Mouse (Mus musculus) cerebral cortex, adult 2 months (tissue): ENCODE data around the gene Ntn4.

Source experiments
- whole genome bisulfite sequencing: fragments of 180-500 bp; shearing (Covaris S2); methylation state at CpG from one replicate; pipeline ENCODE4 v1.1.7; 2018; 5-methylcytosine and 5-hydroxymethylcytosine counted together

The Ntn4 gene

GRCm38 (mm10) chr10:93730514-93730913 is 90.0 kb downstream of the Ntn4 start:
- 67% methylated on average over 6 of the region's 6 CpGs for WGBS

DNA sequence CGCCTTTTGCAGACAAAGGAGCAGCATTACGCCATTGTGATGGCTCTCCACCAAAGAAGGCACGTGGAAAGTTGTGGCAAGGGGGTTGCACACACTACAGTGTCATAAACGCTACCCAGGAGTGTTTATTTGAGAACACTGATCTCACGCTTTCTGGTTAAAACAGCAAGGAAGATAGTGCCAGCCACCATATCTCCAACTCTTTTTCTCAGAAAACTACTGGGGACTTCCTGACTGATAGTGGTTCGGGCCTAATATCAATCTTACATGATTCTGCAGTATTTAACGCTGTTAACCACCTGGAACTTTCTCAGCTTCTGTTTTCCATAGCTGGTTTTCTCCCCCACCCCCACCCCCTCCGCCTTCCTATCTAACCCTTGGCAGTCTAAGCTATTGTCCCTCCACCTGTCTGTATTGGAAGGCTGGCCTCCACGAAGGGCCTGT is 90.8 kb downstream of the Ntn4 start:
- WGBS = 93% methylated on average over 9 of the region's 9 CpGs

DNA sequence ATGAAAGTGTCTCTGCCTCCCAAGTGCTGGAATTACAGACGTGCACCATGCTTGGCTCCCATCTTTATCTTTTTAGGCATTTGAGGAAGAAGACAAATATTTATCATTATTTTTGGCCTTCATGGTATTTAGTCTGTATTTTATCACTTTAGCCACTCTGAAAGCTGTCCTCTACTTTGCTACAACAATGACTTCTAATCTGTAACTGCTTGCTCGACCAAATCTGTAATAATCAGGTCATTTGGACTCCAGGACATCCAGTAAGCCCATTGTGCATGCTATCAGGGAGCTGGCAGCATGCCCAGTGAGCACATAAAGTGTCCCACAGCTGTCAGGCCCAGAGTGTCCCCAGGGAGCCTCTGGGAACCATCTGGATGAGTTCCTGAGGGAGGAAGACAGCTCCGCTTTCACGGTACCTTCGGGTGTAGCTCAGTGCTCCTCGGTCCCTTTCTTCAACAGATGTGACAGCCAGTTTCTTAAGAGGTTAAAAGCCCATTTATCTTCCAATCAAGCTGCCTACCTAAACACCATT is 95.7 kb downstream of the Ntn4 start:
- WGBS = 61% methylated on average over 6 of the region's 6 CpGs

DNA sequence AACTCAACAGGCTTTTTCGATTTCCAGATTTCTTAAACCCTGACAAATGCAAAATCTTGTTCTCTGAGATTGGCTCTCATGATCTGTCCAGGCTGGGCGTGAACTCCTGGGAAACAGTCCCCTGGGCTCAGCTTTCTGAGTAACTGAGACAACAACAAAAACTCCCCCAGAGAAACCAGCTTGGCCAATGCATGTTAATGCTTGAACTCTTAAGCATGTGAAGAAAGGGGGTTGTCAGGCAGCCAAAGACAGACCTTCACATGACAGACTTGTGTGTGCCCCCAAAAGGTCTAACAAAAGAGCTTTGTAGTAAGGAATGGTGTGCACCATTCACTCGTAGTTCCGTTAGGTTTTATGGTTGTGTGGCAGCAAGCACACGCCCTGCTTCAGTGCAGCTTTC is 96.6 kb downstream of the Ntn4 start:
- WGBS = 81% methylated on average over 5 of the region's 5 CpGs

- 61% methylated on average over 14 of the region's 14 CpGs for WGBS
These were observed 101.1 kb downstream of the Ntn4 start for GRCm38 (mm10) chr10:93741446-93742096.

DNA sequence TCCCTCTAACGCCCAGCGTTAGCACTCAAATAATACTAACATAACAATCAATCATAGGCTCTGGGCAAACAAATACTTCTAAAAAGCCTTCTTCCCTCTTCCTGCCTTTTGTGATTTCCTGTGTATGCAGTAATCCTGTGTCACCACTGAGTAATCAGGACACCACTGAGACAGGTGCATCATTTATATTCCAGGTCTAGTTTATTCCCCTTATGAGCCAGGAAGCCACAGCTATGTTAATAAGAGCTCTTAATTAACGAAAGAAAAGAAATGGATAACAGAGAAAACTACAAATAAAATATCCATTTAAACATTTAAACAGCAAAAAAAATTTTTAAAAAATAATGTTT is 101.6 kb downstream of the Ntn4 start:
- WGBS = 74% methylated on average over 3 of the region's 3 CpGs

DNA sequence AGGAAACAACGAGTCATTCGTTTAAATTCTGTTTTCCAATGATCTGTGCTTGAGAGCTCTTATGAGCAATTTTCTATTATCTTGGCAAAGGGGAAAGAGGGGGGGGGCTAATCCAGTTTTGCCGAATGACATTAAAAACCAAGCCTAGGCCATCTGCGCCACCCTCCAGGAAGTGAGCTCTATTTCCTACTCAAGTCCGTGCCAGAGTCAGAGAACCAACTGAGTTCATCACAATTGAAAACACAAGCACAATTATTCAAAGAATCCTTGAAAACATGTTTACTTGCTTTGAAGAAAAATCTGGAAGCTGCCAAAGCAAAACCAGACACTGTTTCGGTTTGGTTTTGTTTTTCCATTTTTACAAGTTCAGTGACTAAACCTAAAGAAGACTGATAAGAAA is 102.1 kb downstream of the Ntn4 start:
- 53% methylated on average over 6 of the region's 6 CpGs for WGBS

DNA sequence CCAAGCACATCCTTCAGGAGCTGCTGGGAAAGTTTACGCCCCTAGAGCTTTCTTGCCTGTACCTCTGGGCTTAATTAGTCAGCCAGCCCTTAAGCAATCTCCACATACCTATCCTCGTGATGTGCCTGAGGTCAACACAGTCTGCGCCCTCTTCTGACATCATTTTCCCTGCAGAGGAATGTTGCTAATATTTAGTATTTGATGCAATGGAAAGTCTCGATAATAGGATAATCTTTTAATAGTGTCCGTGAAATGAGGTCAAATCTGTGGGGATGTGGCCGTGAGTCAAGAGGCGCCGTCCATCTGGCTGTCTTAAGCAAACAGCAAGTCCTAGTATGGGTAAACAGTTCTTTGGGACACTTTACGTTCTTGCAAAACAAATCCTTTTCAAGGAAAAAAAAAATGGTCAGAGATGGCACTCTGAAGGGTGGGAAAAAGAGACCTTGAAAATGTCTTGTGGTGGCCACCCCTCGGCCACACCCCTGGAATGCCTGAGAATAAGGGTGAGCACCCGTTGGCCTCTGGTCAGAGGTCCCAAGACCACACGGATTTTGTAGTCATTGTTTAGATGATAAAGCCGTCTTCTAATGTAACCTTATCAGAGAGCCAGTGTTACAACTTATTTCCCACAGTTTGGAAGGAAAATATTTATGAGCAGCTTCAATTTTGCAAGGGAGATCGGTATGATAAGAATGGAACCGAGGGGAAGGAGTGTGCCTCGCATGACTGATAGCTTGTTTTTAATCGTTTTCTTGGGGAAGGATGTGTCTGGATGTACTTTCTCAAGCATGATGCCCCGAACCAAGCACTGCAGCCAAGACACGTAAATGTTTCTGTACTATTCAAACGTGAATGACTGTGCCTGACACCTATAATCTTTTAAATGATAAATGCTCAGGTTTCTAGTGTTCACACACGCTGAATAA is 109.0 kb downstream of the Ntn4 start:
- WGBS = 84% methylated on average over 21 of the region's 21 CpGs

DNA sequence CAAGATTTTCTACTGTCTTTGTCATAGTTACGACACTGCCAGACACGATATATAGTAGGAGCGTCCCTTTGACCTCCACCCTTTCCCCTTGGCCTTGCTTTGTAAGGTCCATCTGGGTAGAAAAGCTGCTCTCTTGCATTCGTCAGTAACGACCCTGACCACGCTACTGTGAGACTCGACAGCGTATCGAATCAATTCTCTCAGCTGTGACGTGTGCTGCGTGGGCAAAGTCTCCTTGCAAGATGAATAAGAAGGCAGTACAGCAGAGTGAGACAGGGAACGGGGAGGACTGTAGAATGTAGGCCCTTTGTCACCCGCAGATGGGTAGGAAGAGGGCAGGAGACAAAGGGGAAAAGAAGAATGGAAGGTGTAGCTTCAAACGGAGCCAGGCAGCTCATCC is 110.8 kb downstream of the Ntn4 start:
- 87% methylated on average over 14 of the region's 14 CpGs for WGBS

- 80% methylated on average over 13 of the region's 13 CpGs for WGBS
These were observed 113.4 kb downstream of the Ntn4 start for GRCm38 (mm10) chr10:93753711-93754391.

DNA sequence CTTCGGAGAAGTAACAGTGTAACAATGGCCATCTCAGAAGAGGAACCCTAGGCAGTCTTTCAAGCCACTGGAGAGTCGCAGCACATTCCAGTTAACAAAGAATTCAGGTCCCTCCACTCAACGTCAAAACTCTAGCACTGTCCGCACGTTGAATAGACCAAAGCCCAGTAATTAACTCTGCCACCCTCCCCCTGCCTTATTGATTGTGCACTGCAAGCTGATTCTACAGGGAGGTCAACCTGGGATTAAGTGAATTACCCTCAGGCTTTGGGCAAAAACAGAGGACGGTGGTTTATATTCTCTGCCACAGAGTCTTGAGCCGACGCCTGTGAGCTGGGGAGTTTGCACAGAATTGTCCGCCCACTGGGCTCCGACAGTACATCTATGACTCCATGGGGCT is 115.7 kb downstream of the Ntn4 start:
- 62% methylated on average over 10 of the region's 10 CpGs for WGBS

GRCm38 (mm10) chr10:93759644-93760043 is 119.2 kb downstream of the Ntn4 start:
- WGBS = 56% methylated on average over 4 of the region's 4 CpGs

GRCm38 (mm10) chr10:93760429-93760828 is 119.9 kb downstream of the Ntn4 start:
- 61% methylated on average over 5 of the region's 5 CpGs for WGBS

- 47% methylated on average over 5 of the region's 5 CpGs for whole genome bisulfite sequencing
These were observed 122.6 kb downstream of the Ntn4 start for GRCm38 (mm10) chr10:93763074-93763473.

DNA sequence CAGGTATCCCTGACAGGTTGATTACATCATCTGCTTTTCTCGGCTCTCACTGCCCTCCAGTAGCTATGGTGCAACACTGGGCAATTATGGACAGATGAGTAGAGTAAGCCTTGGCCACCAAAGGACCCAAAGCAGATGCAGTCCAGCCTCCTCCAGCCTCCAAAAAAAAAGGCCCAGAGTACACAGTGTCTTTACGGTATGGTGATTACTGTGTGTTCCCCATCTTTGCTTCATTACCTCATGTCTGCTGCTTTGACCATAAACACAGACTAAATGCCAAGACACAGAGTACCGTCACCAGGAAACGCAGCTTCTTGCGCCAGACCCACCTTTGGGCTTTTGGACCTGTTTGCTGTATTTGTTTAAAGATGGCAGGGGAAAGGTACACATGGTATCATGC is 125.7 kb downstream of the Ntn4 start:
- 94% methylated on average over 5 of the region's 5 CpGs for WGBS

DNA sequence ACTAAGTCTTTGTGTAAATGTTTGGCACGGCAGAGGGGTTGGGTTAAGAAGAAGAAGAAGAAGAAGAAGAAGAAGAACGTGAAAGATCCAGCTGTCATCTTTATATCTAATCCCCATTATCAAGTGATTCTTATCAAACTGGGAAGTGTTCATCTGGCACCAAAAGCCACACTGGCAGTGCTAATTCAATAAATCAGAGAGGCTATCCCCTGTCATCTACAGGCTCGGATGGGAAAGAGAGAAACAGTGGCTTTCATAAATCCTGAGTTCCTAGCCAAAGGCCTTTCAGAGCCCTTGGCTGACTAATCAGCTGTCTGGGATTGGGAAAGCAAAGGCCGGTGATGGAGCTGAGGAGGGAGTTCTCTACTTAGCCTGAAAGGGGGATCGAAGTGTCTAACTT is 126.8 kb downstream of the Ntn4 start:
- 78% methylated on average over 5 of the region's 5 CpGs for WGBS

GRCm38 (mm10) chr10:93768222-93768621 is 127.7 kb downstream of the Ntn4 start:
- 24% methylated on average over 9 of the region's 9 CpGs for WGBS

- WGBS = 25% methylated on average over 9 of the region's 9 CpGs
These were observed 131.5 kb downstream of the Ntn4 start for GRCm38 (mm10) chr10:93771931-93772465.

- 84% methylated on average over 3 of the region's 3 CpGs for WGBS
These were observed 132.0 kb downstream of the Ntn4 start for GRCm38 (mm10) chr10:93772492-93772891.

- 67% methylated on average over 5 of the region's 5 CpGs for WGBS
These were observed 136.3 kb downstream of the Ntn4 start for GRCm38 (mm10) chr10:93776731-93777151.

GRCm38 (mm10) chr10:93777372-93777771 is 136.9 kb downstream of the Ntn4 start:
- 55% methylated on average over 7 of the region's 7 CpGs for WGBS
